Mouse (Mus musculus) ES-E14 (cell line): ENCODE data around the gene Cd80.
A peak's percentile ranks its signal among the peaks of the same experiment; 100 is the strongest.

Experiments
- CHD2 ChIP-seq: IDR thresholded peaks from 2 replicates; pipeline ENCODE4 v1.6.1; 2014; ENCODE audit warnings: mild to moderate bottlenecking, low read depth, low read length, inconsistent platforms
- HCFC1 ChIP-seq: IDR thresholded peaks from 2 replicates; pipeline ENCODE4 v1.6.1; 2012; ENCODE audit warnings: low read length, inconsistent platforms, borderline replicate concordance; ENCODE audit not compliant: insufficient read depth
- ZC3H11A ChIP-seq: IDR thresholded peaks from 2 replicates; pipeline ENCODE4 v1.6.1; 2012; ENCODE audit warnings: low read depth, mild to moderate bottlenecking, inconsistent platforms, low read length, borderline replicate concordance
- ZNF384 ChIP-seq: IDR thresholded peaks from 2 replicates; pipeline ENCODE4 v1.6.1; 2012; ENCODE audit warnings: low read depth, low read length, inconsistent platforms

DNA sequence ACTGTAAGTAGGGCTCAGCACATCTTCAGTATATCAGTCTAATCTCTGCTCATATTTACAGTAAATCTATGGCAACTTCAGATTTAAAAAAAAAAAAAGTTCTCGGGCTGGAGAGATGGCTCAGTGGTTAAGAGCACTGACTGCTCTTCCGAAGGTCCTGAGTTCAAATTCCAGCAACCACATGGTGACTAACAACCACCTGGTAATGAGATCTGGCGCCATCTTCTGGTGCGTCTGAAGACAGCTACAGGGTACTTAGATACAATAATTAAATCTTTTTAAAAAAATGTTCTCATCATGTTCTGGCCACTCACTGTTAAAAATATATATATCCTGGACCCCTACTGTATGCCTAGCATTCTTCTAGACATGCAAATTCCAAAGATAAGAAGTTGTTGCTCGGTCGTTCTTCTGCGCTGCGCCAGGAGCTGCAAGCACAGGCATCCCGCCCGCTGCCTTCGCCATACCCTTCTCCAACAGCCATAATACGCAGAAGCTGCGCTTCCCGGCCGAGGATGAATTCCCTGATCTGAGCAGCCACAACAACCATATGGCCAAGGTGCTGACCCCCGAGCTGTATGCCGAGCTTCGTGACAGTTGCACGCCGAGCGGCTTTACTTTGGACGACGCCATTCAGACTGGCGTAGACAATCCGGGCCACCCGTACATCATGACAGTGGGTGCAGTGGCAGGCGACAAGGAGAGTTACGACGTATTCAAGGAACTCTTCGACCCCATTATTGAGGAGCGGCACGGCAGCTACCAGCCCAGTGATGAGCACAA, 27.6 kb downstream of the Cd80 start:
- TF ChIP-seq HCFC1: no peak
- peak; percentile 58; the same call in 1 of the 2 replicates for TF ChIP-seq ZC3H11A
- TF ChIP-seq CHD2: no peak
- no peak for TF ChIP-seq ZNF384
